Mouse (Mus musculus) G1E (cell line): ENCODE results near the gene Tcp11. TPM values are rescaled to one million over a fixed set of nuclear protein-coding genes. Genes with fewer than 3 reads are reported as not detected.

Experiments used
- ATAC-seq: 2 replicates; pipeline ENCODE4 v1.8.0; 2016; ENCODE audit warnings: mild to moderate bottlenecking; ENCODE audit not compliant: insufficient number of reproducible peaks, poor library complexity, low FRiP score, severe bottlenecking; ENCODE audit errors: extremely low read depth
- DNase-seq: peaks from one replicate; pipeline ENCODE4 v3.0.0; 2012; ENCODE audit warnings: low spot score
- H3K27me3 ChIP-seq: 2 replicates; pipeline ENCODE4 v1.6.1; 2012; ENCODE audit warnings: mild to moderate bottlenecking, low read length, inconsistent platforms; ENCODE audit not compliant: insufficient read depth
- H3K36me3 ChIP-seq: replicated peaks from 2 replicates; pipeline ENCODE3; 2012; ENCODE audit warnings: mild to moderate bottlenecking, inconsistent platforms
- H3K4me1 ChIP-seq: 2 replicates; pipeline ENCODE4 v1.6.1; 2012; ENCODE audit warnings: low read depth, low read length, inconsistent platforms, mixed read lengths; ENCODE audit not compliant: insufficient read depth
- H3K4me3 ChIP-seq: 2 replicates; pipeline ENCODE4 v1.5.1; 2012; ENCODE audit warnings: low read depth, mild to moderate bottlenecking, inconsistent platforms, low read length, moderate library complexity, mixed read lengths
- H3K9me3 ChIP-seq: replicated peaks from 2 replicates; pipeline ENCODE4 v1.6.1; 2012; ENCODE audit warnings: inconsistent platforms
- CTCF ChIP-seq: IDR thresholded peaks from 2 replicates; pipeline ENCODE4 v1.5.1; 2012; ENCODE audit warnings: low read depth, low read length, inconsistent platforms, mixed read lengths
- GATA1 ChIP-seq: IDR thresholded peaks from 2 replicates; pipeline ENCODE4 v1.6.1; 2012; ENCODE audit warnings: borderline replicate concordance, low read length, inconsistent platforms, mixed read lengths
- GATA2 ChIP-seq: IDR thresholded peaks from 2 replicates; pipeline ENCODE4 v1.6.1; 2012; ENCODE audit warnings: low read depth, low read length, inconsistent platforms, borderline replicate concordance
- POLR2AphosphoS5 ChIP-seq: IDR thresholded peaks from 2 replicates; pipeline ENCODE4 v1.6.1; 2012; ENCODE audit warnings: low read depth, low read length, inconsistent platforms; ENCODE audit not compliant: insufficient replicate concordance
- TAL1 ChIP-seq: conservative IDR thresholded peaks from 2 replicates; pipeline ENCODE4 v1.6.1; 2012; ENCODE audit warnings: low read depth, low read length, inconsistent platforms, mixed read lengths
- polyA plus RNA-seq: library from polyadenylated mRNA; stranded (reverse); fragments of >175 nt; gene quantifications from 2 replicates; pipeline ENCODE4 v1.2.3, GENCODE M21; 2012
- total RNA-seq, 2 experiments: library from RNA; stranded (forward) in 1 of 2; stranded (reverse) in 1 of 2; fragments of 200-1000 nt in 1 of 2; fragments of >200 nt in 1 of 2; fragmentation: Nextera tagmentation in 1 of 2; gene quantifications; 2 replicates each; pipeline ENCODE4 v1.2.3; 2014 to 2017

The Tcp11 gene
- total and polyA plus RNA-seq, 3 experiments: not detected

DNA sequence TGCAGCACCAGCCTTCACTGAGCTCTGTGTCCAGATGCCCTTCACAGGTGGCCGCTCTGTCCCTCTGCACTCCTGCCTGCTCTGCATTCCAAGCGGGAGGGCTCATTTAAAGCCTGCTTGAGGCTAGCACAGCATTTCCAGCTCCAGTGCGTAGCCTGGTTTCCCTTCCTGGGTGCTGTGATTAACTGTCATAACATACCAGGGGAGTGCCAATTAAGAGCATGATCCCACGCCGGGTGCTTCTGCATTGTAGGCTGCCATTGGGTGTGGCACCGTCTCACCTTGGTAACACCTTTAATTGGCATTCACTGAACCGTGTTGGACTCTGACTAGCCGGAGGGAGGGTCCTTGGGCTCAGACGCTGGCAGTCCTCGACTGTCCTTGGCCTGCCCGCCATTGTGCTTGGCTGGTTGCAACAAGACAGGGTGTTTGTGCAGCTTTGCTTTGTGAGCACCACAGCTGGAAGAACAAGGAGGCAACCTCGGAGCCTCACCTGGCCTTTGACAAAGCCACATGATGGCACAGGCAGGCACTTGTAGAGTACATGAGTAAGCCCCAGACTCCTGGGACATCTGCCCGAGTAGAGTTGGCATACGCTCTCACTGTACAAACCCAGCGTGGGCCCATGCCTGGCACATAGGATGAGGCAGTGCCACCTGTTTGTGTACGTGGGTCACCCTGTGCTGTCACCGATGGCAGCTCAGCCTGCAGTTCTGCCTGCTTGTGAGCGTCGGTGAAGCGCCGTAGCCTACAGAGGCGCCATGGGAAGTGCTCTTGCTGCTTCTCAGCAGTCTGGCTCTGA, 57.4 kb downstream of the Tcp11 start:
- H3K9me3 ChIP-seq: no peaks in the 10 kb centered on the region
- no peaks in the 10 kb centered on the region for H3K27me3 ChIP-seq
- H3K4me3 ChIP-seq: no peak overlapping the region
- TF ChIP-seq CTCF (no peak), TAL1 (no peak), POLR2AphosphoS5 (no peak), GATA2 (no peak), GATA1 (no peak)
- ATAC-seq: no peak
- H3K4me1 ChIP-seq: peaks cover 13% of the 10 kb centered on the region
- no peak for DNase-seq
- peaks cover 70% of the 10 kb centered on the region for H3K36me3 ChIP-seq

DNA sequence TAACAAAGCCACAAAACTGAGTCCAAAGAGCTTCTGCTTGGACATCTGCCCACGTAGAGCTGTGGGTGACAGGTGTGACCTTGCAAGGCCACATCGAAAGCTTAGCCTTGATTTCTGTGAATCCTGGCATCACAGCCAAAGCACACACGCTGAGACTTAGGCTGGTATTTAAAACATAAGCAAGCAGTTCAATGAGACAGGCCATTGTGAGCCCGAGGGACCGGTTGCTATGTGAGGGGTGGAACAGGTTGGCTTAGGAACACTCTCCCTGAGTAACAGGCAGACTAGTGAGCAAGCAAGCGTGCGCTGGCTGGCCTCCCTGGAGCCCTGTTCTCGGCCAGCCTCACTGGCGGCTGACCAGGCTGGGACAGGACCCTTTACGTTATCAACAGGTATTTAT, 58.5 kb downstream of the Tcp11 start:
- no peaks in the 10 kb centered on the region for H3K27me3 ChIP-seq
- H3K4me3 ChIP-seq: no peak overlapping the region
- H3K9me3 ChIP-seq: no peaks in the 10 kb centered on the region
- peaks cover 13% of the 10 kb centered on the region for H3K4me1 ChIP-seq
- no peak for ATAC-seq
- TF ChIP-seq POLR2AphosphoS5 (no peak), TAL1 (no peak), GATA1 (no peak), GATA2 (no peak), CTCF (no peak)
- DNase-seq: no peak
- peaks cover 70% of the 10 kb centered on the region for H3K36me3 ChIP-seq

DNA sequence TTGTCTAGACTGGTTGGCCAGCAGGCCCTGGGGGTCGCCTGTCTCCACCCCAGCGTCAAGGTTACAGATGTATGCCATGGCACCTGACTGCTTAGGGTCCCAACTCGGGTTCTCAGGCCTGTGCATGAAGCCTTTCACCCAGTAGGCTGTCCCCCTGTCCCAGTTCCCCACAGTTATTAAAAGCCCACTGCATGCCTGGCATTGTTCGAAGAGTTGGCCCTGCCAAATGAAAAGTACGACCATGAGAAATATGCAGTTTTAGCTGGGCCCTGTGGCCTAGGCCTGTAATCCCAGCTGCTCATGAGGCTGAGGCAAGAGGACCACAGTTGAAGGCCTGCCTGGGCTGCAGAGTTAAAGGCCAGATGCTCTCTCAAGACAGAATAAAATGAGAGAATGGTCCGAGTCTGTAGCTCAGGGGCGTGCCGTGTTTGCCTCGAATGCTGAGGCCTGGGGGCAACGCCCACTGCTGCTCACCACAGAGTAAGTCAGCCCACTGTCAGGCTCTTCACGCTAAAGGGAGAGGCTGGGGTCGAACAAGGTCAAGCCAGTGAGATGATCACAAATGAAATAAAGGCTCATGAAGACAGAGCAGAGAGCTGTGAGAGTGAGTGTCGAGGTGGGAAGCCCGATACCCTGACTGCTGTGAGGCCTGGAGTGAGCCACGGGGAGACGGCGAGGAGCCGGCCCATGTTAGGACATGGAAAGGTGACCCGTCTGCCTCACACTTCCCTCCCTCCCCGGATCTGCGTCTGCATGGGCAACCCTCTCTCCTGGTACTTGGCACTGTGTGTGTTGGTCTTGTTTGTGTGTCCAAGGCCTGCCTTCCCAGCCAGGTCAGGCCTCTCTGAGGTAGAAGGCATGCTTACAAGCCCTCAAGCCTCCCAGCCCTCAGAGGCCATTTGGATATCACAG, 60.4 kb downstream of the Tcp11 start:
- no peak for ATAC-seq

DNA sequence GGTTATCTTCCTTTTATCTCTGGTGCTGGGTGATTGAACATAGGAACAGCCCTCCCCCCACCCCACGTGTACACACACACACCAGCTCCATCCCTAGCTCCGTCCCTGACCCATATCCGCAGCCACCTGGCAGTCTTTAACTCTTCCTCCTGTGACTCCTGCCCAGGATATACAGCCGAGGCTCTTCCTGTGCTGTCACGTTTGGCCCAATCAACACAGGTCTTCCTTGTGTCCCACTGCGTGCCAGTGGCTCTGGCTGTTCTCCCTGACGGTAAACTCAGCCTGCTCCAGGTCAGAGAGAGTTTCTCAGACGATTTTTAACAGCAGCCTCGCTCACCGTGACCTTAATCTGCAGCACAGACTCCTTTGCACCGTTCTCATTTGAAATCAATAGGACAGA, 61.7 kb downstream of the Tcp11 start:
- Histone ChIP-seq H3K4me1 (peaks cover 13% of the 10 kb centered on the region), H3K9me3 (no peaks in the 10 kb centered on the region), H3K27me3 (no peaks in the 10 kb centered on the region), H3K36me3 (peaks cover 70% of the 10 kb centered on the region), H3K4me3 (no peak overlapping the region)
- no peak for DNase-seq
- TF ChIP-seq CTCF: no peak
- no peak for TF ChIP-seq GATA1
- no peak for TF ChIP-seq TAL1
- TF ChIP-seq POLR2AphosphoS5: no peak
- TF ChIP-seq GATA2: no peak
- no peak for ATAC-seq

More for the DNA sequence above, 60.4 kb downstream of the Tcp11 start:
- TF ChIP-seq CTCF (no peak), GATA1 (no peak), TAL1 (no peak), GATA2 (no peak), POLR2AphosphoS5 (no peak)
- Histone ChIP-seq H3K36me3 (peaks cover 73% of the 10 kb centered on the region), H3K27me3 (no peaks in the 10 kb centered on the region), H3K9me3 (no peaks in the 10 kb centered on the region), H3K4me3 (no peak overlapping the region), H3K4me1 (peaks cover 13% of the 10 kb centered on the region)
- no peak for DNase-seq

DNA sequence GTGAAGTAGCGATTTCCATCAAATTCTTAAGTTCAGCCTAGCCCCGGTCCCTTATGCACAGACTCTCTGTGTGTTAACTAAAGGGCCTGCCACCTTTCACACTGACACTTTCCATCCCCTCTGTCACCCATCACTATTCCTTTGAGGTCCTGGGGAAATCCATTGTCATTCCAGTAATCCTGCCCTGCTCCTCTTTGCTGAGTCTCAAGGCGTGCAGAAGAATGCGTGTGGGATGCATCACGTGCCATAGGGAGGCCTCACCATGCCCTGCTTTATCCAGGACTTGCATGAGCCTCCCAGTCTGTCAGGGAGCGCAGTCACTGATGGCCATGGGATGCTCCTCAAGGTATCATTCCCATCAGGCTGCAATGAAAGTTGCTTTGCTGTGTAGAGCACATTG, 62.1 kb downstream of the Tcp11 start:
- ATAC-seq (no peak), DNase-seq (no peak)
- no peak for TF ChIP-seq CTCF
- TF ChIP-seq POLR2AphosphoS5: no peak
- TF ChIP-seq GATA2: no peak
- no peak for TF ChIP-seq GATA1
- TF ChIP-seq TAL1: no peak
- no peaks in the 10 kb centered on the region for H3K9me3 ChIP-seq
- no peaks in the 10 kb centered on the region for H3K27me3 ChIP-seq
- no peak overlapping the region for H3K4me3 ChIP-seq
- peaks cover 70% of the 10 kb centered on the region for H3K36me3 ChIP-seq
- H3K4me1 ChIP-seq: peaks cover 13% of the 10 kb centered on the region

Other genes starting within 250 kb of the Tcp11 start
- gene Snrpc, start 242.5 kb downstream of the Tcp11 start, total RNA-seq (2014; fragmentation: Nextera tagmentation): 121 and 158 TPM in 2 replicates
- gene Snrpc, start 242.5 kb downstream of the Tcp11 start, total RNA-seq (2017): 127 and 147 TPM in 2 replicates
- 575 and 747 TPM in 2 replicates for gene Snrpc, start 242.5 kb downstream of the Tcp11 start, polyA plus RNA-seq
- gene Uhrf1bp1, start 224.2 kb downstream of the Tcp11 start, total RNA-seq (2014; fragmentation: Nextera tagmentation): 18.5 and 21.0 TPM in 2 replicates
- 8.5 and 9.8 TPM in 2 replicates for gene Uhrf1bp1, start 224.2 kb downstream of the Tcp11 start, total RNA-seq (2017)
- 21.3 and 31.5 TPM in 2 replicates for gene Uhrf1bp1, start 224.2 kb downstream of the Tcp11 start, polyA plus RNA-seq
- gene Anks1, start 171.3 kb downstream of the Tcp11 start, total RNA-seq (2014; fragmentation: Nextera tagmentation): 11.9 and 13.3 TPM in 2 replicates
- 5.8 and 6.6 TPM in 2 replicates for gene Anks1, start 171.3 kb downstream of the Tcp11 start, total RNA-seq (2017)
- gene Anks1, start 171.3 kb downstream of the Tcp11 start, polyA plus RNA-seq: 9.6 and 10.1 TPM in 2 replicates
- gene Taf11, start 170.8 kb downstream of the Tcp11 start, total RNA-seq (2014; fragmentation: Nextera tagmentation): 42.4 and 57.4 TPM in 2 replicates
- gene Taf11, start 170.8 kb downstream of the Tcp11 start, total RNA-seq (2017): 36.1 and 36.3 TPM in 2 replicates
- gene Taf11, start 170.8 kb downstream of the Tcp11 start, polyA plus RNA-seq: 41.8 and 44.2 TPM in 2 replicates
- gene Scube3, start 61.5 kb upstream of the Tcp11 start, total RNA-seq (2014; fragmentation: Nextera tagmentation): not detected in 2 replicates
- 0.12 and 0.22 TPM in 2 replicates for gene Scube3, start 61.5 kb upstream of the Tcp11 start, total RNA-seq (2017)
- gene Scube3, start 61.5 kb upstream of the Tcp11 start, polyA plus RNA-seq: not detected in 2 replicates
- gene Zfp523, start 96.5 kb upstream of the Tcp11 start, total RNA-seq (2014; fragmentation: Nextera tagmentation): 18.2 and 20.8 TPM in 2 replicates
- 11.9 and 15.7 TPM in 2 replicates for gene Zfp523, start 96.5 kb upstream of the Tcp11 start, total RNA-seq (2017)
- 39.9 and 48.5 TPM in 2 replicates for gene Zfp523, start 96.5 kb upstream of the Tcp11 start, polyA plus RNA-seq
- gene Def6, start 127.1 kb upstream of the Tcp11 start, total RNA-seq (2014; fragmentation: Nextera tagmentation): 38.5 and 58.4 TPM in 2 replicates
- 92.8 and 113 TPM in 2 replicates for gene Def6, start 127.1 kb upstream of the Tcp11 start, total RNA-seq (2017)
- gene Def6, start 127.1 kb upstream of the Tcp11 start, polyA plus RNA-seq: 308 and 346 TPM in 2 replicates
- gene Ppard, start 152.1 kb upstream of the Tcp11 start, total RNA-seq (2014; fragmentation: Nextera tagmentation): 19.1 and 23.4 TPM in 2 replicates
- 2.6 and 3.0 TPM in 2 replicates for gene Ppard, start 152.1 kb upstream of the Tcp11 start, total RNA-seq (2017)
- 17.8 and 17.9 TPM in 2 replicates for gene Ppard, start 152.1 kb upstream of the Tcp11 start, polyA plus RNA-seq
- 33.9 and 34.5 TPM in 2 replicates for gene Fance, start 232.9 kb upstream of the Tcp11 start, total RNA-seq (2014; fragmentation: Nextera tagmentation)
- gene Fance, start 232.9 kb upstream of the Tcp11 start, total RNA-seq (2017): 50.1 and 50.7 TPM in 2 replicates
- 79.0 and 80.0 TPM in 2 replicates for gene Fance, start 232.9 kb upstream of the Tcp11 start, polyA plus RNA-seq
- 2,842 and 3,361 TPM in 2 replicates for gene Rpl10a, start 247.8 kb upstream of the Tcp11 start, total RNA-seq (2014; fragmentation: Nextera tagmentation)
- 987 and 1,219 TPM in 2 replicates for gene Rpl10a, start 247.8 kb upstream of the Tcp11 start, total RNA-seq (2017)
- gene Rpl10a, start 247.8 kb upstream of the Tcp11 start, polyA plus RNA-seq: 7,805 and 8,433 TPM in 2 replicates